8 mouse cellular contexts compared by ENCODE assay signal in genomic region chr7:28382347-28382951, GRCm38 (mm10). TPM values are rescaled to one million over a fixed set of nuclear protein-coding genes. Genes with fewer than 3 reads are reported as not detected.
A peak's percentile ranks its signal among the peaks of the same experiment; 100 is the strongest.
DNase-seq lines count a peak whose midpoint lies in the region; ATAC-seq lines count a peak whose summit lies in the region.

No protein-coding gene starts in this region.

- peak; percentile 1 for ATAC-seq in intestine, embryonic 15.5 days
- ATAC-seq in neural tube, embryonic 12.5 days (ENCODE audit: low FRiP score, low read depth) = no peak

- H3K9ac ChIP-seq in intestine, embryonic 15.5 days = peak overlapping the region; percentile 23; the same call in 1 of the 2 replicates
- H3K9ac ChIP-seq in neural tube, embryonic 12.5 days = 0 out of 2 replicates have a peak overlapping the region, but pooled peaks have one; percentile 40

- H3K4me3 ChIP-seq in intestine, embryonic 15.5 days (replicated peaks) = peak overlapping the region; percentile 31; the same call in 1 of the 2 replicates
- no peak overlapping the region for H3K4me3 ChIP-seq in neural tube, embryonic 12.5 days

- no peaks in the 10 kb centered on the region for H3K9me3 ChIP-seq in intestine, embryonic 15.5 days
- H3K9me3 ChIP-seq in neural tube, embryonic 12.5 days = no peaks in the 10 kb centered on the region

- peak; percentile 34 for DNase-seq in embryo, embryonic 11 days
- DNase-seq in embryo, embryonic 10 days (ENCODE audit: low spot score) = no peak
- peak; percentile 77 to 79 for DNase-seq in spleen, postnatal 36 days (ENCODE audit: low spot score in 2 of 2)
- DNase-seq in spleen, postnatal 10 days (ENCODE audit: low spot score in 2 of 2) = no peak
- no peak for DNase-seq in layer of hippocampus, postnatal 10 days (ENCODE audit: low spot score in 2 of 2)
- DNase-seq in cerebellum, adult 18-20 months = no peak

- H3K27ac ChIP-seq in intestine, embryonic 15.5 days = peak overlapping the region; percentile 98
- H3K27ac ChIP-seq in neural tube, embryonic 12.5 days = 0 out of 2 replicates have a peak overlapping the region, but pooled peaks have one; percentile 23

- 0 out of 2 replicates have a peak, but pooled peaks cover 3% of the 10 kb centered on the region for H3K36me3 ChIP-seq in intestine, embryonic 15.5 days
- H3K36me3 ChIP-seq in neural tube, embryonic 12.5 days = peaks cover 13% of the 10 kb centered on the region

- 50% methylated on average over 9 of the region's 12 CpGs for WGBS in intestine, embryonic 15.5 days
- WGBS in neural tube, embryonic 12.5 days = 67% methylated on average over 11 of the region's 12 CpGs

- peaks cover 50% of the 10 kb centered on the region for H3K4me1 ChIP-seq in intestine, embryonic 15.5 days (replicated peaks)
- peaks cover 40% of the 10 kb centered on the region for H3K4me1 ChIP-seq in neural tube, embryonic 12.5 days

- H3K27me3 ChIP-seq in intestine, embryonic 15.5 days (replicated peaks) = no peaks in the 10 kb centered on the region
- peaks cover 5% of the 10 kb centered on the region; the same call in 1 of the 2 replicates for H3K27me3 ChIP-seq in neural tube, embryonic 12.5 days (replicated peaks)

- peak overlapping the region; percentile 71 for H3K4me2 ChIP-seq in intestine, embryonic 15.5 days (replicated peaks)
- H3K4me2 ChIP-seq in neural tube, embryonic 12.5 days (replicated peaks) = peak overlapping the region; percentile 56

RNA-seq across cellular contexts. Expression of gene Zfp36, which starts 2.4 kb away (rescaled TPM):
- 27.2 and 28.1 TPM in 2 replicates for polyA plus RNA-seq in intestine, embryonic 15.5 days (2015; fragmentation: Nextera tagmentation; extraction: Ambion mirVana)
- polyA plus RNA-seq in neural tube, embryonic 12.5 days (2016; fragmentation: Nextera tagmentation; extraction: Ambion mirVana) = 5.6 and 6.5 TPM in 2 replicates
- total RNA-seq in layer of hippocampus, postnatal 10 days (2021) = 1 to 10 TPM; 3.4 to 3.9 TPM

RNA-seq across cellular contexts. Expression of gene Plekhg2, which starts 10.1 kb away (rescaled TPM):
- polyA plus RNA-seq in intestine, embryonic 15.5 days (2015; fragmentation: Nextera tagmentation; extraction: Ambion mirVana) = 40.2 and 41.7 TPM in 2 replicates
- polyA plus RNA-seq in neural tube, embryonic 12.5 days (2016; fragmentation: Nextera tagmentation; extraction: Ambion mirVana) = 58.9 and 63.3 TPM in 2 replicates
- total RNA-seq in layer of hippocampus, postnatal 10 days (2021) = 10 to 100 TPM; 13.5 to 13.6 TPM

RNA-seq across cellular contexts. Expression of gene Med29, which starts 10.1 kb away (rescaled TPM):
- 48.3 and 50.0 TPM in 2 replicates for polyA plus RNA-seq in intestine, embryonic 15.5 days (2015; fragmentation: Nextera tagmentation; extraction: Ambion mirVana)
- 42.9 and 43.9 TPM in 2 replicates for polyA plus RNA-seq in neural tube, embryonic 12.5 days (2016; fragmentation: Nextera tagmentation; extraction: Ambion mirVana)
- 10 to 100 TPM; 20.5 to 20.9 TPM for total RNA-seq in layer of hippocampus, postnatal 10 days (2021)

RNA-seq across cellular contexts. Expression of gene Paf1, which starts 10.3 kb away (rescaled TPM):
- polyA plus RNA-seq in intestine, embryonic 15.5 days (2015; fragmentation: Nextera tagmentation; extraction: Ambion mirVana) = 70.8 and 78.9 TPM in 2 replicates
- 85.3 and 87.8 TPM in 2 replicates for polyA plus RNA-seq in neural tube, embryonic 12.5 days (2016; fragmentation: Nextera tagmentation; extraction: Ambion mirVana)
- 10 to 100 TPM; 73.3 to 93.0 TPM for total RNA-seq in layer of hippocampus, postnatal 10 days (2021)

RNA-seq across cellular contexts. Expression of gene Rps16, which starts 32.0 kb away (rescaled TPM):
- polyA plus RNA-seq in intestine, embryonic 15.5 days (2015; fragmentation: Nextera tagmentation; extraction: Ambion mirVana) = 1,085 and 1,147 TPM in 2 replicates
- 540 and 574 TPM in 2 replicates for polyA plus RNA-seq in neural tube, embryonic 12.5 days (2016; fragmentation: Nextera tagmentation; extraction: Ambion mirVana)
- total RNA-seq in layer of hippocampus, postnatal 10 days (2021) = 100 to 1,000 TPM; 563 to 624 TPM

Comparison
In these comparisons a context has a peak if more than half of its experiments do, and no peak if none do; other contexts are left out.
1. DNase-seq: peak in embryo, embryonic 11 days (single experiment) and spleen, postnatal 36 days (2 of 2); none in embryo, embryonic 10 days (single experiment), spleen, postnatal 10 days (0 of 2), layer of hippocampus, postnatal 10 days (0 of 2) and cerebellum, adult 18-20 months (0 of 2).